Mouse (Mus musculus): ENCODE results near the gene Pkdcc. TPM values are rescaled to one million over a fixed set of nuclear protein-coding genes. Genes with fewer than 3 reads are reported as not detected.

Gene Pkdcc
- total RNA-seq (2021): 10 to 100 TPM; 14.0 to 14.4 TPM

GRCm38 (mm10) chr17:83214674-83215528 is at the start of gene Pkdcc:
TSS of gene Pkdcc (plus strand) at chr17:83215292.
- DNase-seq (ENCODE audit: low spot score in 2 of 2): peak; percentile 70 to 78
- intact Hi-C loops (cut with DNase I): no loop called here

- intact Hi-C loops (cut with DNase I): no loop called here
- no peak for DNase-seq (ENCODE audit: low spot score in 2 of 2)
These were observed 48.9 kb upstream of the Pkdcc start for GRCm38 (mm10) chr17:83166195-83166594.

- intact Hi-C loops (cut with DNase I): no loop called here
- DNase-seq (ENCODE audit: low spot score in 2 of 2): no peak
These were observed 38.9 kb upstream of the Pkdcc start for GRCm38 (mm10) chr17:83176146-83176545.

GRCm38 (mm10) chr17:83178483-83179150 is 36.5 kb upstream of the Pkdcc start:
- no peak for DNase-seq (ENCODE audit: low spot score in 2 of 2)

GRCm38 (mm10) chr17:83179151-83179531 is 36.0 kb upstream of the Pkdcc start:
- intact Hi-C loops (cut with DNase I): no loop called here
- DNase-seq (ENCODE audit: low spot score in 2 of 2): no peak

More at GRCm38 (mm10) chr17:83178483-83179150, 36.5 kb upstream of the Pkdcc start:
- intact Hi-C loops (cut with DNase I): no loop called here

- intact Hi-C loops (cut with DNase I): no loop called here
- no peak for DNase-seq (ENCODE audit: low spot score in 2 of 2)
These were observed 35.5 kb upstream of the Pkdcc start for GRCm38 (mm10) chr17:83179569-83179968.

- no peak for DNase-seq (ENCODE audit: low spot score in 2 of 2)
- intact Hi-C loops (cut with DNase I): no loop called here
These were observed 34.0 kb upstream of the Pkdcc start for GRCm38 (mm10) chr17:83181086-83181485.

- intact Hi-C loops (cut with DNase I): no loop called here
These were observed 33.5 kb upstream of the Pkdcc start for GRCm38 (mm10) chr17:83181592-83181991.

GRCm38 (mm10) chr17:83182061-83182664 is 32.9 kb upstream of the Pkdcc start:
- DNase-seq (ENCODE audit: low spot score in 2 of 2): no peak
- intact Hi-C loops (cut with DNase I): no loop called here

More at GRCm38 (mm10) chr17:83181592-83181991, 33.5 kb upstream of the Pkdcc start:
- no peak for DNase-seq (ENCODE audit: low spot score in 2 of 2)

GRCm38 (mm10) chr17:83182780-83183179 is 32.3 kb upstream of the Pkdcc start:
- intact Hi-C loops (cut with DNase I): no loop called here
- no peak for DNase-seq (ENCODE audit: low spot score in 2 of 2)

- DNase-seq (ENCODE audit: low spot score in 2 of 2): peak in 1 of 2 experiments; percentile 21
These were observed 27.1 kb upstream of the Pkdcc start for GRCm38 (mm10) chr17:83187751-83188565.

GRCm38 (mm10) chr17:83190810-83191209 is 24.3 kb upstream of the Pkdcc start:
- intact Hi-C loops (cut with DNase I): no loop called here
- no peak for DNase-seq (ENCODE audit: low spot score in 2 of 2)

More at GRCm38 (mm10) chr17:83187751-83188565, 27.1 kb upstream of the Pkdcc start:
- intact Hi-C loops (cut with DNase I): no loop called here

- intact Hi-C loops (cut with DNase I): no loop called here
- DNase-seq (ENCODE audit: low spot score in 2 of 2): no peak
These were observed 20.6 kb upstream of the Pkdcc start for GRCm38 (mm10) chr17:83194491-83194890.

- intact Hi-C loops (cut with DNase I): no loop called here
These were observed 17.6 kb upstream of the Pkdcc start for GRCm38 (mm10) chr17:83197361-83197923.

GRCm38 (mm10) chr17:83200469-83200868 is 14.6 kb upstream of the Pkdcc start:
- intact Hi-C loops (cut with DNase I): no loop called here
- DNase-seq (ENCODE audit: low spot score in 2 of 2): no peak

More at GRCm38 (mm10) chr17:83197361-83197923, 17.6 kb upstream of the Pkdcc start:
- no peak for DNase-seq (ENCODE audit: low spot score in 2 of 2)

GRCm38 (mm10) chr17:83201257-83201656 is 13.8 kb upstream of the Pkdcc start:
- no peak for DNase-seq (ENCODE audit: low spot score in 2 of 2)
- intact Hi-C loops (cut with DNase I): no loop called here

- intact Hi-C loops (cut with DNase I): no loop called here
- DNase-seq (ENCODE audit: low spot score in 2 of 2): no peak
These were observed 11.3 kb upstream of the Pkdcc start for GRCm38 (mm10) chr17:83203692-83204383.

- DNase-seq (ENCODE audit: low spot score in 2 of 2): no peak
- intact Hi-C loops (cut with DNase I): no loop called here
These were observed 7.8 kb upstream of the Pkdcc start for GRCm38 (mm10) chr17:83207296-83207695.

GRCm38 (mm10) chr17:83208455-83208854 is 6.6 kb upstream of the Pkdcc start:
- intact Hi-C loops (cut with DNase I): no loop called here
- DNase-seq (ENCODE audit: low spot score in 2 of 2): no peak
